Mouse (Mus musculus) gastrocnemius, adult 2 months (tissue): ENCODE measurements at regions not wholly inside any gene's neighbourhood (a gene's known extent, or its start where the extent isn't known, plus 50 kb on each side); places are given as distances from the start of the nearest gene placed in this dataset.

Experiments used
- DNase-seq: peaks from one replicate; pipeline ENCODE4 v3.0.0; 2022
- H3K27ac ChIP-seq: fragments of 200-600 bp; 2 replicates; pipeline ENCODE4 v1.8.1; 2022; ENCODE audit warnings: mild to moderate bottlenecking
- H3K4me3 ChIP-seq: fragments of 200-600 bp; 2 replicates; pipeline ENCODE4 v1.8.1; 2022; ENCODE audit warnings: mild to moderate bottlenecking, moderate library complexity
- CTCF ChIP-seq: fragments of 200-600 bp; IDR thresholded peaks from 2 replicates; pipeline ENCODE4 v1.8.1; 2022; ENCODE audit warnings: antibody characterized with exemption, mild to moderate bottlenecking, moderate library complexity
- intact Hi-C: fragments of 180-260 bp; cut with DNase I; formaldehyde crosslinking; loops from one replicate; pipeline ENCODE4 v1.15.1; 2025

DNA sequence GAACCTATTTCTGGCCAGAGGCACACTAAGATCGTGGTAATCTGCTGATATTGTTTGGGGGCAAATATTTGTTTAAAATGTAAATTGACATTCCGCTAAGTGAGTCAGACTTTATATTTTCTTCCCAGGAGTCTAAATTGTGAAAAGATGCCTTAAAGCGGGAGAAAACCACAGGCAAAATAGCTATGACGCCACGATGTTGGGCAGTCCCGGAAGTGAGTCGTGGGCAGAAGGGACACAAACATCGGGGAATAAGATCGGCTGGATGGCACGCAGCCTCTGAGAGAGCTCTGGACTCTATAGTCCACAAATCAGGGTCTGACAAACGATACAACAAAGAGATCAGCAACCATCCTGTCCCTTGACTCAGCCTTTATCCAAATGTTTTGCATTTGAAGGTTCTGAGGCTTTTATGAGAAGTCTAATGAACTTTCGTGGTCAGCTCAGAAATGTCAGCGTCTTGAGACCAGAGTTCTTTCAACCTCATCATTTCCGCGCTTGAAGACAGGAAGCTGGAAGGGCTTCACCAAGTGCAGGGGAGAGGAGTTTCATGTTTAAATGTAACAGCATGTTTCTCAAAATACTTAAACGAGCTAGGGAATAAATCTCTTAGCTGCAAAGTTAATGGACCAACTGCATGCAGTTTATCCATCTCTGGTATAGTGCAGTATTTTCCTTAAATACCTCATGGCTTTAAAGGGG is 472.2 kb upstream of the Intu start:
- peak; percentile 24 for DNase-seq
- Histone ChIP-seq H3K4me3 (peak overlapping the region; percentile 45), H3K27ac (peak overlapping the region; percentile 64)
- no peak for TF ChIP-seq CTCF
- intact Hi-C loops = no loop called here

DNA sequence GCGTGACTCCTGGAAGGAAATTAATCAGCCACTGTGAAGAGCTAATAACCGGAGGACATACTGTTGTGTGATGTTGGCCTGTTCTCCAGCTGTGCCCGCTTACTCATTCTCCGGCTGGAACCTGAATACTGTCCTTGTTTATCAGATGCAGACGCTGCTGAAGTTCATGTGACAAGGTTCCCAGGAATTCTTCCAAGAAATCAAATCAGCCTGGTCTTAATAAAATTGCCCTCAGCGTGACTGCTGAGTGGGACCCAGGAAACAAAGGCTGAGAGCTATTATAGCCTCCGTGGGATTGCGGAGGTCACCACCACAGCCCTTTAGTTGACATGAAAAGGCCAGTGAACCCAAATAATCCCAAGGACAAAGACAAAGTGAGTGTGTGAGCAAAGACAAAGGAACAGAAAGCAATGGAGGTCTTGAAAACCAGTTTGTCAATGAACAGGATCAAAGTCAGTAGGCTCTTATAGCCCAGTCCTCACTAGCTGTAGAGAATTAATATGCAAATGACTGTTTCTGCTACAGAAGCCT is 460.9 kb upstream of the Intu start:
- intact Hi-C loops = no loop called here
- H3K27ac ChIP-seq = no peak overlapping the region
- H3K4me3 ChIP-seq = no peak overlapping the region
- no peak for TF ChIP-seq CTCF
- DNase-seq = no peak

DNA sequence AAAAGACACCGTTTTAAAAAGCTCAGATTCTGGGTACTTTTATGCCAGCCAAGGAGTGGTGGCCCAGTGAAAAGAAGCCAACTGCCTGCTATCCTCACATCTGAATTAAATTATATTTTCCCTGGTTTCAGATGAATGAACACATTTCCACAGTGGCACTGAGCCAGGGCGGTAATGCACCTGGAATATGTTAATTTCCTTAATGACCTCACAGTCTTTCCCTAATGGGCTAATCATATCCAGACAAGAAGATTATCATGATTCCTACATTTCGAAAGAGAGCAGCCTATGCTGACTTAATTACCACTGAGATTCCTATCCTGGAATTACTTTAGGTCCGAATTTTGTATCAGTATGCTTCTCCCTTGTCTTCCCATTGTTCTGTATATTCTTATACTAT is 454.3 kb upstream of the Intu start:
- no peak for DNase-seq
- H3K27ac ChIP-seq = no peak overlapping the region
- H3K4me3 ChIP-seq = no peak overlapping the region
- intact Hi-C loops = no loop called here
- no peak for TF ChIP-seq CTCF

DNA sequence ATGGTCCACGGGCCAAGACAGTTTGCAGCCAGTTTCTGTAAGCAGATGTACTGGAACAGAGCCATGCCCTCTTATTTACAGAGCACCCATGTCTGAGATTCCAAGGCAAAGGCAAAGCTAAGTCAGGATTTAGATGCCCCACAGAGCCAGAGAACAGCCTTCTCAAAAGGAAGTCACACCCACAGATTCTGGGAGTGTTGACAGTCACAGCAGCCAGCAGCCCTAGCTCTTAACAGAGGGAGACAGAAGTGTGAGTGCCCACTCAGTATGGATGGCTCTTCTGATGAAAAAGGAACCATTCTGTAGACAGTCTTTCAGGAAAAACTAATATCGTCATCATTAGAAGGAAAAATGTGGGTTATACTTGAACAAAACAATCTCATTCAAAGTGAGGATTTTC is 446.0 kb upstream of the Intu start:
- intact Hi-C loops = no loop called here
- TF ChIP-seq CTCF = no peak
- no peak overlapping the region for H3K4me3 ChIP-seq
- DNase-seq = no peak
- no peak overlapping the region for H3K27ac ChIP-seq

DNA sequence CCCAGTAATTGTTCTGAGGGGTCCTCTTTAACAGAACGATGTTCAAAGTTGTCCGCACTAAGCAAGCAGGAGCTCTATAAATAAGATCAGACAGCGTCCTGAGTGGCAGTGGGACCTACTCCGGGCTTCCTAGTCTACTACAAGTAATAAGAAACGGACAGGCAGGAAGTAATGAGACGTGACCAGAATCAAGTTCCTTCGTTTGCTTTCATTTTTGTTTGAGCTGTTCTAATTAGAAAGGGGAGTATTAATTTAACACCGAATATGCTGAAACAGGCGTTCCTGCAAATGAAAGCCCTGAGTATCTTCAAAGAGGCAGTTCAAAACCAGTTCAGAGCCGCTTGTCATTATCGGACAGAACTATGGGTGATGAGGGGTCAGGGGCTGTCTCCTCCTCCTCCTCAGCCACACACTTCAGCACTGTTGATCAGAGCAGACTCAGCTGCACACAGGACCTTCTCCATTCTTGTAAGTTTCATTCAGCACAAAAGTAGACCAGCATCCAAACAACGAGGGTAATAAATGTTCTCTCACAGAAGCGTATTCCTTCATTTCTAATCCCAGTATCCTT is 439.2 kb upstream of the Intu start:
- Histone ChIP-seq H3K27ac (no peak overlapping the region), H3K4me3 (no peak overlapping the region)
- no peak for DNase-seq
- TF ChIP-seq CTCF = no peak
- intact Hi-C loops = no loop called here

DNA sequence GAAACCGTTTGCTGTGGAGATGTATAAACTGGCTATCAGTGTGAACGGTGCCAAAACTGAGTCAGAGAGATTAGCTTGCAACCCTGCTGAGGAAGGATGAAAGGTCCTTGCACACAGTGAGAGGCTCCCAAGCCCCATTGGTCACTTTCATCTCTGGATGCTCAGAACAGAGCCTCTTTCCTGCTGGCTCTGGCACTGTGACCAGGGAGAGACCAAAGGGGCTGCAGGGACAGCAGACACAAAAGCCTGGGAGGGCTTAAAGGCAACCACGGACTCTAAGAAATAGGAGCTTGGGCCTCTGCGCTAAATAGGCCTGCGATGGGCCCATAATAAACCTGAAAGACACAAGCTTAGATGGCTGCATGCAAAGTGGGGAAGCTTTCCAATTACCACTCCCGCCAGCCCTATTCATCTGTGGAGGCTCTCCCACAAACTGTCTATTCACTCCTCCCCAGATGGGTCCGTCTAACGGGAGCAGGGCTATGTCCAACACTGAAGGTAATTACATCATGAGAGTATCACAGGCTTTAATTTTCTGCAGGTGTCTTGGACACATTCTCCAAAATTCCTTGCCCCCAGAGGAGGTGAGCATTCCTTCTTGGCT is 438.2 kb upstream of the Intu start:
- no peak overlapping the region for H3K4me3 ChIP-seq
- intact Hi-C loops = no loop called here
- H3K27ac ChIP-seq = no peak overlapping the region
- TF ChIP-seq CTCF = no peak
- no peak for DNase-seq

DNA sequence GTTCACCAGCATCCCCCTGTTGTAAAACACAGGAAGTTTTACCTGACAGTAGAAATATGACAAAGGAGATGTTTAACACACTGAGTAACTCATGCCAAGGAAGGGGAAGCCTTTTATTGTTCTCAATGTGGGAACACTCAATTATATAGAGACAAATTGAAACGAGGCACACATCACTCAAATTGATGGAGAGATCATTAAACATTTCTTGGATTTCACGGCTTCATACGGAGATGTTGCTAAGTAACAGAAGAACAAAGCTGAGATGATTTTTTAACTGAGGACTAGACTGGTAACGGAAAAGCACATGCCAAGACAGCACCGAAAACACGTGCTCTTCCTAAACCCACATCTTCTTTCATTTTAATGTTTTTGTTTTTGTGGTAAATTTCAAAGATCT is 437.0 kb upstream of the Intu start:
- intact Hi-C loops = no loop called here

DNA sequence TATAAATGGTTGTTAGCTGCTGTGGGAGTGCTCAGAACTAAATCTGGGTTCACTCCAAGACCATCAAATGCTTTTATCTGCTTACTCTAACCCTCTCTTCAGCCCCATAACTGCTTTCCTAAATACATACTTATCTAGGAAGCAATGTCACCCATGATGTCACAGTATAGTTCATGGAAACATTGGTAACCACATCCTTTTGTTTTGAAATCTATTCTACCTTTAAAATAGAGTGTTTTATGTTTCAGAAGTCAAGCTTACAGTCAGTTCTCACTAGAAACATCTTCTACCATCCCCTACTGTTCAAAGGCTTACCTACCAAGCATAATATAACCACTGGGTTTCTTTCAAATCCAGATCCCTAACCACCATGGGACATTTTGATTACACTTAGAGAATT is 436.4 kb upstream of the Intu start:
- DNase-seq = no peak
- intact Hi-C loops = no loop called here
- Histone ChIP-seq H3K4me3 (no peak overlapping the region), H3K27ac (no peak overlapping the region)
- TF ChIP-seq CTCF = no peak

More for the DNA sequence above, 437.0 kb upstream of the Intu start:
- Histone ChIP-seq H3K4me3 (no peak overlapping the region), H3K27ac (no peak overlapping the region)
- TF ChIP-seq CTCF = no peak
- DNase-seq = no peak

DNA sequence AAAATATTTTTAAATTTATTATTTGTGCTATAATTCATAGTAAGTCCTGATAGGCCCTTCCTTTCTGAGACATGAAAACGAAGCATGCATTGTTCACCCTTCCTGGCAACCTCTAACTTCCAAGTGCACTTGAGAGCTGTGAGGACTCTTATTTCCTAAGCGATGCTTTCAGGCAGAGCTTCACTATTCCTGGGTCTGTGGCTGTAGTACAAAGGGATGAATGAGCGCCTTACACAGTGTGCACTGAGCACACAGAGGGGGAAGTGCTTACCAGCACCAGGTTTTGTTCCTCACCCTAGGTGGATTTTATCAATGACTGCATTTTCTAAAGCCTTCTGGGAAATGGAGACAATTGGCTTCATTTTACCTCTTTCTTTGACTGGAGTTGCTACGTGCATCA is 428.4 kb upstream of the Intu start:
- intact Hi-C loops = no loop called here
- no peak for DNase-seq
- Histone ChIP-seq H3K27ac (no peak overlapping the region), H3K4me3 (no peak overlapping the region)
- no peak for TF ChIP-seq CTCF

DNA sequence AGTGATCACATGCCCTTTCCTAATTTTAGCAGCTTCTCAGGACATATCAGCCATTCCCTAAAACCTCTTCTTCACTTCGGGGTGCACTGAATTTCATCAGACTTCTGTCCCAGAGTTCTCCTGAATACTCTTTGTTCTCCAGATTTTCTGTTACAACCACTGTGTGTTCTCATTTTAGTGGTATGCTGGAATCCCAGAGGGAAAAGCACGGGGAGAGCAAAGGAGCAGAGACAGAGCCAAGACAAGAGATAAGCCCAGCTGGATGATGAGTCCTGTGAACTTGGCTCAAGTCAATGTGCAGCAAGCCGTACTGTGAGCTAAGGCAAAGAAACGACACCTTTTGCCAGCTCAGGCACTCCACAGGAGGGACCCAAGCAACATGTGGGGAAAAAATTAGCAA is 416.3 kb upstream of the Intu start:
- DNase-seq = peak; percentile 22
- no peak for TF ChIP-seq CTCF
- Histone ChIP-seq H3K4me3 (no peak overlapping the region), H3K27ac (no peak overlapping the region)
- intact Hi-C loops = no loop called here

DNA sequence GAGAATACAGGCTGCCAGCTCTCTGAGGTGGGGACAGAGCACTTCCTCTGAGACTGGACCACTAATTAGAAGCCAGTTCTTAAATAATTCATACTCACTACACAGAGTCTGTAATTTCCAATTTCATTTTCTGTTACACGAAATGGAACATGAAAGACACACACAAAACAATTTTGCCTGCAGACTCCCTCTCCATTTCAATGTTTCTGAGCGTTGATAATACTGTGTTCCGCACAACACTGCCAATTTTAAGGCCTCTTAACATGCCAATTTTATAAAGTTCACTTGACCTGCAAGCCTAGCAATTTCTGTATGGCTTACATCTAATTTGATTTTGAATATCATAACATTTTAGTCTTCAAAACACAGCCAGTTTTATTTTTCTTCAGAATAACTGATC is 412.5 kb upstream of the Intu start:
- no peak for TF ChIP-seq CTCF
- DNase-seq = no peak
- no peak overlapping the region for H3K4me3 ChIP-seq
- intact Hi-C loops = no loop called here
- no peak overlapping the region for H3K27ac ChIP-seq

DNA sequence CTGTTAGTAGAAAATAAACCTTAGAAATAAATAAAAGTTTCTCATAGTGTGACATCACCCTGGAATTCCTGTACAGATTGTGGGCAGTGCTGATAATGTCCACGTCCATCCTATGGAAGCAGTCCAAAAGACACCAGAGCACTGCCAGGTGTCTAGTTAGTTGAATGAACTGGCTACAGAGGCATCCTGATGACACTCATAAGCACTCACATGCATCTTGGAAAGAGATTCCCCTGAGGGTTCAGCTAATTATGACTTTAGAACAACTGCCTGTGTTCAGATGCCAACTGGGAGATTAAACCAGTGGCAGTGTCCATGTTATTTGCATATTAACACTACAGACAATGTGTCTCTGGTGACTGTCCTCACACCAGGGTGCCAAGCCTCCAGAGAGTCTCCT is 411.6 kb upstream of the Intu start:
- intact Hi-C loops = no loop called here
- H3K27ac ChIP-seq = no peak overlapping the region
- H3K4me3 ChIP-seq = no peak overlapping the region
- no peak for DNase-seq
- TF ChIP-seq CTCF = no peak

DNA sequence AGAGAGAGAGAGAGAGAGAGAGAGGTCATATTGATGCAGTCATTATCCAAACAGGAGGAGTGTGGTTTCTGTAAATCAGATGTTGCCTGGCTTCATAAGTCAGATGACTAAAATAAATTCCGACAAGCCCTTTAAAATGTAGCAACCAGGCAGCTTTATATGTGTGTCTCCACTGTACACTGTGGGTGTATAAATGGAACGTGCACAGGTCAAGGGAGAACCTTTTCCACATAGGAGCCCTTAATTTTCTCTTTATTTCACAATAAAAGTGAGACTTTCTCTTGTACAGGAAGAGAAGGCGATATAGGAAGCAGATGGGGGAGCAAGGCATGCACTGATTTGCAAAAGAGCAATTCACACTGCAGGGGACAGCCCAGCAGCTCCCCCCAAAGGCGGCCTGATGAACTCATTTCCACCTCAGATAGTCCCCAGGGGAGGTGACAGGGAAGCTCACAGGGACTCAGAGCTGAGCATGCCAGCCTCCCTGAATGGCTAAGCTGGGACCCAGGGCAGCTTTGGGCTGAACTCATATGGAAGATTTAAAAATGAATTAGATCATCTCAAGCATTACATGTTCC is 410.7 kb upstream of the Intu start:
- peak; percentile 25 for DNase-seq
- Histone ChIP-seq H3K27ac (no peak overlapping the region), H3K4me3 (no peak overlapping the region)
- intact Hi-C loops = no loop called here
- TF ChIP-seq CTCF = peak; percentile 47; the same call in 1 of the 2 replicates
